ENCODE assay signal across 7 mouse cellular contexts in the genomic region with DNA sequence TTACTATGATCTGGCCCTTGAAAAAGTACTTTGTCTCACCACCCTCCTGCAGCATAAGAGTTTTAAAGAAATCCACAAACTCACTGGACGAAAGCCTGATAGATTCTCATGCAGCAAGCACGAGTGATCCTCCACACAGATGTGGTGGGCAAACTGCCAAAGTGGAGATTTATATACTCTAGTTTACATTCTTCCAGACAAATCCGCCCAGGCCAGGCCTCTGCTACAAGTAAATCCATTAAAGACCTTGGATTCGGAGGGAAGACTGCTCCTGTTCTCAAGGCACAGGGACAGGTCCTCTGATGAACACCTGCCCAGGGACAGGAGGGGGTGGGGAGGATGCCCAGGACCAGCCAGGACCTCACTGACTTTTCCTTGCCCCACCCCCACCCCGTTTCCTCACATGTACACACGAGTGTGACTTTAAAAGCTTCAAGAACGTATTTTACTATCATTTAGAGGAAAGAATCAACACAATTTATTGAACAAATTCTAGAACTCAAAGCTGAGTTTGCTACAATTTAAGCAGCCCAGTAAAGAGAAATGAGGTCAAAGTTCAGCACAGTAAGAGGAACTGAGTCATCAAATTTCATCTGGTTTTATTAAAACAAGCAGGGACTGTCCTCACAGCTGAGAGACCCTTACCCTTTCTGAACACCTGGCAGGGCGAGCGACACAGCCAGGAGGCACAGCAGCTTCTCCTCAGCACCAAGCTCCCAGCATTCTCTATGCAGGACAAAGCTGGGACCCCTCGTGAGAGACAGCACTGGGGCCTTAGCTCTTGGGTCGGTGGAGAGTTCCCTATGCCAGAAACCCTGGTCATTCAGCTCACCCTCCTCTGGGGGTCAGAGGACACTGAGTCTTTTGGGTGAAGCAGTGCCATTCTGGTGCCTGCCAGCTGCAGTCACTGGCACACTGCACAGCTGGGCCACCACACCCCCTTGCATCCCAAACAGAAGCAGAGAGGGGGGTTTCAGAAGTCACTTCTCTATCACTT. TPM values are rescaled to one million over a fixed set of nuclear protein-coding genes. Genes with fewer than 3 reads are reported as not detected.
A peak's percentile ranks its signal among the peaks of the same experiment; 100 is the strongest.
DNase-seq lines count a peak whose midpoint lies in the region; ATAC-seq and TF ChIP-seq lines count a peak whose summit lies in the region.

No protein-coding gene starts in this region.

- TF ChIP-seq POLR2A in testis, adult 2 months (IDR thresholded peaks at IDR 0.05; ENCODE audit: control insufficient read depth, low read depth, low read length): no peak

- H3K4me1 ChIP-seq in testis, adult 2 months (ENCODE audit: control insufficient read depth, insufficient read depth, low read length): peaks cover 12% of the 10 kb centered on the region
- H3K4me1 ChIP-seq in forebrain, embryonic 15.5 days: peaks cover 74% of the 10 kb centered on the region
- peaks cover 81% of the 10 kb centered on the region for H3K4me1 ChIP-seq in limb, embryonic 12.5 days (replicated peaks)

- no peaks in the 10 kb centered on the region for H3K36me3 ChIP-seq in testis, adult 2 months (ENCODE audit: control insufficient read depth, insufficient read depth, low read length)
- no peaks in the 10 kb centered on the region for H3K36me3 ChIP-seq in forebrain, embryonic 15.5 days
- H3K36me3 ChIP-seq in limb, embryonic 12.5 days: no peaks in the 10 kb centered on the region
- H3K36me3 ChIP-seq in splenic B cell, adult 2 months (ENCODE audit: control insufficient read depth, insufficient read depth, low read length, poor library complexity, severe bottlenecking): no peaks in the 10 kb centered on the region

- no peak for DNase-seq in testis, postnatal 14 days (ENCODE audit: low spot score)
- peak; percentile 8 for DNase-seq in splenic B cell, adult 2 months (ENCODE audit: low read depth, low spot score)
- DNase-seq in T-cell, adult 2 months (ENCODE audit: low spot score): no peak
- DNase-seq in testis, postnatal 10 days (ENCODE audit: low spot score): no peak

- no peak overlapping the region for H3K4me3 ChIP-seq in testis, adult 2 months (ENCODE audit: control insufficient read depth, low read depth, low read length)
- H3K4me3 ChIP-seq in forebrain, embryonic 15.5 days: peak overlapping the region; percentile 48
- H3K4me3 ChIP-seq in limb, embryonic 12.5 days (replicated peaks): peak overlapping the region; percentile 36; the same call in 1 of the 2 replicates

- peak overlapping the region; percentile 16; the same call in 1 of the 2 replicates for H3K27ac ChIP-seq in testis, adult 2 months (ENCODE audit: control insufficient read depth, insufficient read depth, low read depth, low read length)
- peak overlapping the region; percentile 96 for H3K27ac ChIP-seq in forebrain, embryonic 15.5 days (replicated peaks)
- H3K27ac ChIP-seq in limb, embryonic 12.5 days: peak overlapping the region; percentile 84

- peak overlapping the region; percentile 58 for H3K4me2 ChIP-seq in forebrain, embryonic 15.5 days (replicated peaks)
- peak overlapping the region; percentile 66 for H3K4me2 ChIP-seq in limb, embryonic 12.5 days

- TF ChIP-seq CTCF in testis, adult 2 months (IDR thresholded peaks at IDR 0.05; ENCODE audit: control insufficient read depth, insufficient read depth, insufficient replicate concordance, low read depth, low read length): no peak

- ATAC-seq in forebrain, embryonic 15.5 days (replicated peaks): no peak
- ATAC-seq in limb, embryonic 12.5 days (ENCODE audit: insufficient number of reproducible peaks, insufficient read depth, low FRiP score, low TSS enrichment, low read depth): no peak

- 38% methylated on average over 11 of the region's 11 CpGs for WGBS in forebrain, embryonic 15.5 days
- 12% methylated on average over 11 of the region's 11 CpGs for WGBS in limb, embryonic 12.5 days

- no peaks in the 10 kb centered on the region for H3K27me3 ChIP-seq in testis, adult 2 months (ENCODE audit: control insufficient read depth, insufficient read depth, low read length)
- no peaks in the 10 kb centered on the region for H3K27me3 ChIP-seq in forebrain, embryonic 15.5 days
- H3K27me3 ChIP-seq in limb, embryonic 12.5 days: no peaks in the 10 kb centered on the region
- no peaks in the 10 kb centered on the region for H3K27me3 ChIP-seq in splenic B cell, adult 2 months (ENCODE audit: control insufficient read depth, insufficient read depth, low read length, poor library complexity, severe bottlenecking)

- peak overlapping the region; percentile 72 for H3K9ac ChIP-seq in forebrain, embryonic 15.5 days (replicated peaks)
- no peak overlapping the region; the same call in 1 of the 2 replicates for H3K9ac ChIP-seq in limb, embryonic 12.5 days (replicated peaks)

- H3K9me3 ChIP-seq in forebrain, embryonic 15.5 days: no peaks in the 10 kb centered on the region
- H3K9me3 ChIP-seq in limb, embryonic 12.5 days: no peaks in the 10 kb centered on the region

RNA-seq across cellular contexts. Expression of a gene that starts 47.3 kb away (rescaled TPM):
- 31.8 and 31.9 TPM in 2 replicates for polyA plus RNA-seq in testis, adult 2 months (2012; rRNA removed)
- polyA plus RNA-seq in forebrain, embryonic 15.5 days (2015; fragmentation: Nextera tagmentation; extraction: Ambion mirVana): 32.3 and 34.6 TPM in 2 replicates
- polyA plus RNA-seq in limb, embryonic 12.5 days (2016; fragmentation: Nextera tagmentation; extraction: Ambion mirVana): 24.5 and 26.3 TPM in 2 replicates

Comparison
In these comparisons a context has a peak if more than half of its experiments do, and no peak if none do; other contexts are left out.
1. H3K27ac ChIP-seq: peak in every context shown above with its lines; median percentile 96 in forebrain, embryonic 15.5 days; 84 in limb, embryonic 12.5 days; 16 in testis, adult 2 months.